Mouse (Mus musculus) brain, embryonic 14.5 days (tissue): ENCODE measurements around the gene Pno1.

Experiments
- CTCF ChIP-seq: fragments of 200-500 bp; IDR thresholded peaks from 2 replicates; pipeline ENCODE4 v1.5.1; 2012; ENCODE audit warnings: inconsistent platforms, mild to moderate bottlenecking, moderate library complexity, borderline replicate concordance; ENCODE audit not compliant: insufficient read depth, insufficient read length; ENCODE audit errors: extremely low read depth
- POLR2A ChIP-seq: fragments of 200-500 bp; IDR thresholded peaks from 2 replicates; pipeline ENCODE4 v1.6.1; 2012; ENCODE audit warnings: mild to moderate bottlenecking, inconsistent platforms, borderline replicate concordance; ENCODE audit not compliant: poor library complexity, insufficient read depth, insufficient read length, severe bottlenecking; ENCODE audit errors: extremely low read depth

DNA sequence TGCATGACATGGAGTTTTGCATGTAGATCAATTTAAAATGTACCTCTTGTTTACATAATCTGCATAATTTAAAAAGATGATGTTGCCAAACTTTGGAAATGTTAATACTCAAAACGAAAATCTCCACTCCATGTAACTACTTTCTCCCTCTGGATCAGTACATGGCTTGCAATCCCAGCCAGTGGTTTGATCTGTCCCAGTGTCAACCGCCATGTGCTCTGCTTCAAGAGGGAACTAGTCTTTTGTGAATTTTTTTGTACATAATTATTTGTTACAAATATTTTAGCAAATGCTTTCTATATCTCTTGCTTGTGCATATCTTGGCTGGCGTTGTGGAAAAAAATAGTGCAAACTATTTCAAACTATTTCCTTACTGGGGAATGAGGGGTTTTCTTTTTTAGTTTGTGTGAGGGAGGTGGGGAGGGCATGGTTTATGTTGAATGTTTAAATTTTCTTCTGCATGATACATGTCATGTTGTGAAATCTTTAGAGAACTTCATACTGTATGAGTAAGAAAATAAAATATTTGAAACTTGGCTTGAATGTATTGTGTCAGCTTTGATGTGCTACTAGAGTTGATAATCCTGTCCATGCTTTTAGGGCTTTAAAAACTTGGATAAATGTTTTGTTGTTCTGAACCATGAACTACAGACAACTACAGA is 11.4 kb downstream of the Pno1 start:
- TF ChIP-seq CTCF, result no peak
- no peak for TF ChIP-seq POLR2A
